Mouse (Mus musculus): Measurements from ENCODE around the gene Krtap7-1. TPM values are rescaled to one million over a fixed set of nuclear protein-coding genes. Genes with fewer than 3 reads are reported as not detected.

The Krtap7-1 gene
- polyA plus RNA-seq, 1 experiment, result not detected

GRCm38 (mm10) chr16:89520996-89521395 is 12.9 kb upstream of the Krtap7-1 start:
- DNase-seq, result no peak
- H3K27ac ChIP-seq (ENCODE audit: control insufficient read depth, insufficient read depth, low read length), result no peak overlapping the region
- whole genome bisulfite sequencing, result 92% methylated on average over 4 of the region's 4 CpGs
- no peaks in the 10 kb centered on the region for H3K27me3 ChIP-seq (ENCODE audit: control insufficient read depth, insufficient read depth, low read length)
- H3K4me1 ChIP-seq (replicated peaks; ENCODE audit: control insufficient read depth, insufficient read depth, low read length), result no peaks in the 10 kb centered on the region
- no peaks in the 10 kb centered on the region for H3K36me3 ChIP-seq (ENCODE audit: control insufficient read depth, insufficient read depth, low read length)
- no peak for TF ChIP-seq POLR2A (IDR thresholded peaks at IDR 0.05; ENCODE audit: control insufficient read depth, extremely low read depth, insufficient read depth, low read length, poor library complexity)
- no peak for TF ChIP-seq CTCF (IDR thresholded peaks at IDR 0.05; ENCODE audit: borderline replicate concordance, control insufficient read depth, extremely low read depth, insufficient read depth, low read length, poor library complexity)
- H3K4me3 ChIP-seq (ENCODE audit: control insufficient read depth, insufficient read depth, low read length), result no peak overlapping the region

DNA sequence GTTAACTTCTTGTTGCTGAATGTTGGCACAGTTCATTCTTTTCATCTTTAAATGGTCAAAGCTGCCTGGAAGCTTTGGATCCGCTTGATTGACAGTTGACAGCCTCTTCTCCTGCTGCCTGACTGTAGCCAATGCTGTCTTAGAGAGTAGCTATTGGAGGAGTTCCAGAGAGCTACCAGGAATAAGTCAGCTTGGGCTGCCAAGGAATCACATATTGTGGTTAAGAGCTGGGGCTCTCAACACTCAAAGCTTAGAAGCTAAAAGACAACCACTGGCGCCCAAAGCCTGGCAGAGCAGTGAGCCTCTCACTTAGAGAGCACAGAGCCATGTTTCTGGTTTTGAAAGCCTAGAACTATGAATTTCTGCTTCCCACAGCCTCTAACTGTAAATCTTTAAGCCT is 12.4 kb upstream of the Krtap7-1 start:
- no peak overlapping the region for H3K4me3 ChIP-seq (ENCODE audit: control insufficient read depth, insufficient read depth, low read length)
- H3K27me3 ChIP-seq (ENCODE audit: control insufficient read depth, insufficient read depth, low read length), result no peaks in the 10 kb centered on the region
- 96% methylated on average over 2 of the region's 2 CpGs for WGBS
- TF ChIP-seq CTCF (IDR thresholded peaks at IDR 0.05; ENCODE audit: borderline replicate concordance, control insufficient read depth, extremely low read depth, insufficient read depth, low read length, poor library complexity), result no peak
- no peak for TF ChIP-seq POLR2A (IDR thresholded peaks at IDR 0.05; ENCODE audit: control insufficient read depth, extremely low read depth, insufficient read depth, low read length, poor library complexity)
- no peaks in the 10 kb centered on the region for H3K36me3 ChIP-seq (ENCODE audit: control insufficient read depth, insufficient read depth, low read length)
- no peak for DNase-seq
- H3K27ac ChIP-seq (ENCODE audit: control insufficient read depth, insufficient read depth, low read length), result no peak overlapping the region
- no peaks in the 10 kb centered on the region for H3K4me1 ChIP-seq (replicated peaks; ENCODE audit: control insufficient read depth, insufficient read depth, low read length)

DNA sequence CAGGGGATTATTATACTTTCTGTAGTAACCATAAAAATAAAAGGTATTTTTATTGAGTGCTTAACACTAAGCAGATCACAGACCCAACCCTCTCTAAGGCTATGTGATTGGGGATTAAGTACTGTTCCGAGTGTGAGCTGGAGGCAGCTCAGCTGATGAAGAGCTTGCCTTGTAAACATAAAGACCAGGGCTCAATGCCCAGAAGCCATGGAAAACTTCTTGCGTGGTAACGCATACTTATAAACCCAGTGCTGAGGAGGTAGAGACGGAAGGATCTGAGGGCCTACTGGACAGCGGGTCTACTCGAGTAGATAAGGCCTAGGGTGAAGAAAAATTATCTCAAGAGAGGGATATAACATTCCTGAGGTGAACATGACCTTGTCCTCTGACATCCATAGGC is 12.0 kb upstream of the Krtap7-1 start:
- no peaks in the 10 kb centered on the region for H3K27me3 ChIP-seq (ENCODE audit: control insufficient read depth, insufficient read depth, low read length)
- TF ChIP-seq CTCF (IDR thresholded peaks at IDR 0.05; ENCODE audit: borderline replicate concordance, control insufficient read depth, extremely low read depth, insufficient read depth, low read length, poor library complexity) (no peak), POLR2A (IDR thresholded peaks at IDR 0.05; ENCODE audit: control insufficient read depth, extremely low read depth, insufficient read depth, low read length, poor library complexity) (no peak)
- no peak for DNase-seq
- 93% methylated on average over 6 of the region's 6 CpGs for WGBS
- no peak overlapping the region for H3K4me3 ChIP-seq (ENCODE audit: control insufficient read depth, insufficient read depth, low read length)
- no peak overlapping the region for H3K27ac ChIP-seq (ENCODE audit: control insufficient read depth, insufficient read depth, low read length)
- H3K4me1 ChIP-seq (replicated peaks; ENCODE audit: control insufficient read depth, insufficient read depth, low read length), result no peaks in the 10 kb centered on the region
- no peaks in the 10 kb centered on the region for H3K36me3 ChIP-seq (ENCODE audit: control insufficient read depth, insufficient read depth, low read length)

- WGBS, result 58% methylated on average over 9 of the region's 9 CpGs
- Histone ChIP-seq H3K27me3 (ENCODE audit: control insufficient read depth, insufficient read depth, low read length) (no peaks in the 10 kb centered on the region), H3K4me1 (replicated peaks; ENCODE audit: control insufficient read depth, insufficient read depth, low read length) (no peaks in the 10 kb centered on the region), H3K4me3 (ENCODE audit: control insufficient read depth, insufficient read depth, low read length) (no peak overlapping the region), H3K36me3 (ENCODE audit: control insufficient read depth, insufficient read depth, low read length) (no peaks in the 10 kb centered on the region), H3K27ac (ENCODE audit: control insufficient read depth, insufficient read depth, low read length) (no peak overlapping the region)
- peak; percentile 3 for DNase-seq
- no peak for TF ChIP-seq CTCF (IDR thresholded peaks at IDR 0.05; ENCODE audit: borderline replicate concordance, control insufficient read depth, extremely low read depth, insufficient read depth, low read length, poor library complexity)
- TF ChIP-seq POLR2A (IDR thresholded peaks at IDR 0.05; ENCODE audit: control insufficient read depth, extremely low read depth, insufficient read depth, low read length, poor library complexity), result no peak
Measured at GRCm38 (mm10) chr16:89517635-89518034, 9.5 kb upstream of the Krtap7-1 start.

GRCm38 (mm10) chr16:89513431-89513830 is 5.3 kb upstream of the Krtap7-1 start:
- no peak for TF ChIP-seq POLR2A (IDR thresholded peaks at IDR 0.05; ENCODE audit: control insufficient read depth, extremely low read depth, insufficient read depth, low read length, poor library complexity)
- Histone ChIP-seq H3K36me3 (ENCODE audit: control insufficient read depth, insufficient read depth, low read length) (no peaks in the 10 kb centered on the region), H3K4me1 (replicated peaks; ENCODE audit: control insufficient read depth, insufficient read depth, low read length) (no peaks in the 10 kb centered on the region), H3K27ac (ENCODE audit: control insufficient read depth, insufficient read depth, low read length) (no peak overlapping the region), H3K27me3 (ENCODE audit: control insufficient read depth, insufficient read depth, low read length) (no peaks in the 10 kb centered on the region), H3K4me3 (ENCODE audit: control insufficient read depth, insufficient read depth, low read length) (no peak overlapping the region)
- 94% methylated on average over 7 of the region's 7 CpGs for WGBS
- DNase-seq, result no peak

DNA sequence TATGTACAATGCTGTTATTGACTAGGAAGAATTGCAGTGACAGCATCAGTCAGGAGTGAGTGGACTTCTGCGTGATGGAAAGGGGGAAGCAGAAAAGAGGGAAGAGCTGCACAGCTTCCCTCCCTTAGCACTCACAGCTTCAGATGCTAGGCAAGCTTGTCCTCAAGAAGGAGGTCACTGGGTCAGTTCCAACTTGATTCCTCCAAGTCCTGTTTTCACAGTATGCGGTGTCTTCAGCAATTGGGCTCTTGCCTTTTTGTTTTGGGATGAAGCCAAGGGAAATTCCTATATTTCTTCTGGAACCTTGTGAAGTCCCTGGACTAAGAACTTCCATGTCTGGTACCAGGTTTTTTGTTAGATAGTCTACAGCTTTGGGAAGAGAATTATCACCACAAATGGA is 4.6 kb downstream of the Krtap7-1 start:
- no peak overlapping the region for H3K4me3 ChIP-seq (ENCODE audit: control insufficient read depth, insufficient read depth, low read length)
- no peak for DNase-seq
- TF ChIP-seq POLR2A (IDR thresholded peaks at IDR 0.05; ENCODE audit: control insufficient read depth, extremely low read depth, insufficient read depth, low read length, poor library complexity), result no peak
- no peak for TF ChIP-seq CTCF (IDR thresholded peaks at IDR 0.05; ENCODE audit: borderline replicate concordance, control insufficient read depth, extremely low read depth, insufficient read depth, low read length, poor library complexity)
- WGBS, result 92% methylated on average over 2 of the region's 2 CpGs
- no peaks in the 10 kb centered on the region for H3K27me3 ChIP-seq (ENCODE audit: control insufficient read depth, insufficient read depth, low read length)
- no peaks in the 10 kb centered on the region for H3K36me3 ChIP-seq (ENCODE audit: control insufficient read depth, insufficient read depth, low read length)
- H3K4me1 ChIP-seq (replicated peaks; ENCODE audit: control insufficient read depth, insufficient read depth, low read length), result no peaks in the 10 kb centered on the region
- no peak overlapping the region for H3K27ac ChIP-seq (ENCODE audit: control insufficient read depth, insufficient read depth, low read length)

DNA sequence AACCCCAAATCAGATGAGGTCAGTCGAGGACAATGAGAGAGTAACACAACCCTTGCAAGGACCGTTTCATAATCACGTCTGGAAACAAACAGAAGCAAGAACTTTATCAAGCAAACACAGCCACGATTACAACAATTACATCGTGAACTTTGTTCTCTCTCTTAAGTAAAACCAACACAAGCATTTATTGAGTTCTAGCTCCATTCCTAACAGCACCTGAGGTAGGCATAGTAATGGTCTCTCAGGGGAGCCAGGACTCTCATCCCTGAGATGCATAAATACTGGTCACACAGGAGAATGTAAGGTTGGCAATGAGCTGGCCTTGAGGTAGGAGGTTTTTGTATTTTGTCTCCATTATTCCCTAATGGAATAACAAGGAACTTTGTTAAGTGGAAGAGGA is 6.3 kb downstream of the Krtap7-1 start:
- Histone ChIP-seq H3K27me3 (ENCODE audit: control insufficient read depth, insufficient read depth, low read length) (no peaks in the 10 kb centered on the region), H3K36me3 (ENCODE audit: control insufficient read depth, insufficient read depth, low read length) (no peaks in the 10 kb centered on the region), H3K4me1 (replicated peaks; ENCODE audit: control insufficient read depth, insufficient read depth, low read length) (no peaks in the 10 kb centered on the region), H3K4me3 (ENCODE audit: control insufficient read depth, insufficient read depth, low read length) (no peak overlapping the region), H3K27ac (ENCODE audit: control insufficient read depth, insufficient read depth, low read length) (no peak overlapping the region)
- 86% methylated on average over 5 of the region's 5 CpGs for WGBS
- no peak for TF ChIP-seq CTCF (IDR thresholded peaks at IDR 0.05; ENCODE audit: borderline replicate concordance, control insufficient read depth, extremely low read depth, insufficient read depth, low read length, poor library complexity)
- TF ChIP-seq POLR2A (IDR thresholded peaks at IDR 0.05; ENCODE audit: control insufficient read depth, extremely low read depth, insufficient read depth, low read length, poor library complexity), result no peak
- DNase-seq, result no peak
